Mouse (Mus musculus): ENCODE data around the gene Tspoap1.

Tspoap1 gene

DNA sequence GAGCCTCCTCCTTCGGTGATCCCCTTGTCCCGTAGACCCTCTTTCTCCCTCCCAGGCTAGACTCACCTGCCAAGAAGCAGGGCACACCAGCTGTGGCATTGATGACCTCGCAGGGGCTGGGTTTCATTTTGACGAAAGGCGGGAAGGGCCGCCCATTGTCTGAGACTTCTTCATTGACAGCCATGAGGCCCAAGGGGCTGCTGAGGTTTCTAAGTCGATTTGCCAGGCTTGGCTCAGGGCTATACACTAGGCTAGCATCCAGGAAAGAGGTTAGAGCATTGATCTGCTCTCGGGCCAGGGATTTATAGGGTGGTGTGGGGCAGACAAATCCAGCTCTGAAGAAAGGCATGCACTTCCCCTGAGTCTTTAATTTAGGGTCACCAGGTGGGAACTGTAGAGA is 54.5 kb downstream of the Tspoap1 start:
- DNase-seq (ENCODE audit: low spot score): no peak

DNA sequence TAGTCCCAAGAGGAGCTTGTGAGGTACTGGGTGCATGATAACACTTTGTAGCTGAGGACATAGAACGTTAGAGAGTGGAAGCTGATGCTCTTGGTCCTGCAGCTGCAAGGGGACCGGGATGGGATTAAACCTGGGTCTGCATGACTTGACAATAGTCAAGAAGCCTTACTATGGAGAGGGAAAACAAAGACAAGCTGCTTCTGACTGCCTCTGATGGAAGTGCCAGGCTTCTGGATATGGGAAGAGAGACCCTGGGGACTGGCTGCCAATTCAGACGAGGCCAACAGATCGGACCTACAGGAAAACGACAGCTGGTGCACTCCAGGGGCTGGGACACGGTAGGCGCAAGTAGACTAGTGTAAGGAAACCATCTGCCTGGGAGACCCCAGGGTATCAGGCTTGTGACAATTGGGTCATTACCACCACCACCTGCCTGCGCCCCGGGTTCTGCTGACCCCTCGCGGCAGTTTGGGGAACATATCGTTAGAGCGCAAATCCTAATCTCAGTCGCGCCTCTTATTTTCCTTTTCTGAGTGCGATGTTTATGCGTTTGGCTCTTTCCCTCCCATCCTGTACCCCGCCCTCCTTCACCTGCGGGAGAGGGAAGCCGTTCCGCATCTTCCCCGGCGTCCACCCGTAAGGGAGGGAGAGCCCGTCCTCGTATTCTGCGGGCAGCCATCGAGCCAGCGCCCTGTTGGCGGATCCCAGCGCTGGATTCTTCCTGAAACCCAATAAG is 56.5 kb downstream of the Tspoap1 start:
- no peak for DNase-seq (ENCODE audit: low spot score)

DNA sequence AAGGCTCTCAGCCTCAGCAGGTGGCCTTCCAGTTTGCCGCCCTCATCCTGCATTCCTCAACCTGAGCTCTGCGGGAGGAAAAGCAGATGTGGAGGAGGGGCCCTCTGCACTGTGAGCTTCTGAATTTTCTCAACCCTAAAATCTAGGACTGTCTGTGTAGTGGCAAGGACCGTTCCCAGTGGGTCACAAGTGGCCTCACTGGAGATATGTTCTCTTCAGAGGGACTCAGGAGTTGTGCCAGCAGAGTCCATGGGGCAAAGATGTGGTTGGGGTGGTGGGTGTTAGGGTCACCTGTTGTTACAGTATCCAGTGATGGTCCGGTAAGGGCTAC is 57.1 kb downstream of the Tspoap1 start:
- DNase-seq (ENCODE audit: low spot score): no peak

DNA sequence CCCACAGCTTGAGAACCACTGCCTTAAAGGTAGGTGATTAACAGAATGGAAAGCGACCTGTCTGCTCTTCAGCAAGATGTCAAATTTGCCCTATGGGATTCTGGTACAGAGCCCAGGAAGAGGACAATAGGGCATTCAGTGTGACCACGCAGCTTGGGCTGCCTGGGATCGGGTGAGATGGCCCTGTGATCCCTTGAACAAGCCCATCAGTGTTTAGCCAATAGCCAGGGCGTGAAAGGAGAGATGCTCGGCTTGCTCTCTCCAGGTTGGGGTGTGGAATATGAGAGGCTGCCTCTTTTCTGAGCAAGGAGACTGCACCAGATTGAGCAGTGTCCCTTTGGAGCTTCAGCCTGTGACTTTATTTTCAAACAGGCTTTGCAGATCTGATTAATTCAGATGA is 61.2 kb downstream of the Tspoap1 start:
- no peak for DNase-seq (ENCODE audit: low spot score)

DNA sequence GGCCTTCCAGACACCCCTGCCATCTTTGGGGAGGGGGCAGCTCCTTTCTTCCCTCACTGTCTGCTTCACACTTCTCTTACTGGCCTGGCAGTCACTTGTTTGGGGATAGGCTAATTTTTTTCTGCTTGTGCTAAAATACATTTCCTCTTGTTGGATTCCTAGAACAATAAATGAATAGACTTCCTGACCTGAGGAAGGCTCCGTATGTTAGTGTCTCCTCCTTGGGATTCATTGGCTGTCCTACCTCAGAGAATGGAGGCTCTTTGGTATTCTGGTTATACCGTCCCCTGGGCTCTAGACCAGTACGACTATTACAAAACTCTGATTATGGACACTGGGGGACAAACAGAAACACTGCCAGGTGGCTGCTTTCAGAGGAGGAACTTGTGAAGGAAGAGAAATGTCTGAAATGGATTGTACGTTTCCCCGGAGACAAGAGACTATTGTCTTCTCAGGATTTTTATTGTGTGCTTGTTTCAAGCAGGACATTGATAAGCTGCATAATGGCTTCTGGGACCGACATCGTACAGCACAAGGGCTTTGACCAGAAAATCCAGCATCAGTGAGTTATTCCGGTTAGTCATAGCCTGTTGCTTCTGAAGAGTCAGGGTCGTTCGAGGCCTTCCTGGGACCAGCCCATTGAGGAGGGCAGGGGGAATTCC is 68.0 kb downstream of the Tspoap1 start, which contains the start of gene Lpo:
Gene Lpo, minus strand, starts transcription at position 51 of the 662 bp plus-strand sequence.
- no peak for DNase-seq (ENCODE audit: low spot score)

Measured in spleen, adult 12 weeks (tissue).